Mouse (Mus musculus) adrenal gland, postnatal 4 days (tissue): ENCODE results near the gene Lcn11. TPM values are rescaled to one million over a fixed set of nuclear protein-coding genes. Genes with fewer than 3 reads are reported as not detected.
"Not testable (repeated sequence)": the region's sequence is repeated elsewhere in the genome, so short reads cannot be mapped to it uniquely, and the experiment has no call there.

ENCODE experiments used
- DNase-seq, 2 experiments: peaks; one replicate each; pipeline ENCODE4 v3.0.0; 2021 to 2022; ENCODE audit warnings: low spot score in 2 of 2, mixed read lengths in 2 of 2
- long read RNA-seq, 2 experiments: library from polyadenylated mRNA; stranded (forward); transcript quantifications; one replicate each; pipeline ENCODE4 v2.0.0; 2021
- total RNA-seq, 2 experiments: library from RNA; stranded (reverse); gene quantifications; 2 replicates each; pipeline ENCODE4 v1.2.3; 2021

Lcn11 gene
- not detected for total RNA-seq
- long read RNA-seq, experiment 1 = 0 reads
- long read RNA-seq, experiment 2 = 0 reads

GRCm38 (mm10) chr2:25776717-25777116 lies at the start of gene Lcn11:
Gene Lcn11, plus strand, starts transcription at chr2:25777017.
- DNase-seq = no peak

- no peak for DNase-seq
Observed at GRCm38 (mm10) chr2:25733199-25733930, 43.5 kb upstream of the Lcn11 start.

- DNase-seq = not testable (repeated sequence)
Observed at GRCm38 (mm10) chr2:25736709-25737108, 40.1 kb upstream of the Lcn11 start, which contains the start of gene Obp2b. Gene Obp2b, plus strand, starts transcription at chr2:25737009.

- DNase-seq = no peak
Observed at GRCm38 (mm10) chr2:25741671-25742070, 35.1 kb upstream of the Lcn11 start.

GRCm38 (mm10) chr2:25754201-25754600 lies 22.6 kb upstream of the Lcn11 start:
- DNase-seq = no peak

GRCm38 (mm10) chr2:25758064-25758625 lies 18.7 kb upstream of the Lcn11 start:
- no peak for DNase-seq

GRCm38 (mm10) chr2:25765269-25765668 lies 11.5 kb upstream of the Lcn11 start, which contains the start of gene Lcn3:
Gene Lcn3, plus strand, starts transcription at chr2:25765569.
- DNase-seq = no peak

- no peak for DNase-seq
Observed at GRCm38 (mm10) chr2:25767764-25768163, 9.1 kb upstream of the Lcn11 start.

GRCm38 (mm10) chr2:25773507-25773906 lies 3.3 kb upstream of the Lcn11 start:
- DNase-seq = no peak

- no peak for DNase-seq
Observed at GRCm38 (mm10) chr2:25774640-25775039, 2.2 kb upstream of the Lcn11 start.

- DNase-seq = no peak
Observed at GRCm38 (mm10) chr2:25775991-25776390, 826 bp upstream of the Lcn11 start.

GRCm38 (mm10) chr2:25779076-25779475 lies 2.3 kb downstream of the Lcn11 start:
- DNase-seq = no peak

GRCm38 (mm10) chr2:25780921-25781320 lies 4.1 kb downstream of the Lcn11 start:
- DNase-seq = no peak

GRCm38 (mm10) chr2:25781957-25782356 lies 5.1 kb downstream of the Lcn11 start, which contains the start of gene Gm13539:
Gene Gm13539, plus strand, starts transcription at chr2:25782257.
- DNase-seq = no peak

- no peak for DNase-seq
Observed at GRCm38 (mm10) chr2:25785573-25786322, 8.9 kb downstream of the Lcn11 start.

- no peak for DNase-seq
Observed at GRCm38 (mm10) chr2:25789092-25789491, 12.3 kb downstream of the Lcn11 start.

GRCm38 (mm10) chr2:25797635-25798034 lies 20.8 kb downstream of the Lcn11 start:
- DNase-seq = no peak

- DNase-seq = peak in 1 of 2 experiments; percentile 1
Observed at GRCm38 (mm10) chr2:25798065-25798464, 21.2 kb downstream of the Lcn11 start.

GRCm38 (mm10) chr2:25811711-25812110 lies 34.9 kb downstream of the Lcn11 start:
- no peak for DNase-seq

GRCm38 (mm10) chr2:25813364-25813763 lies 36.5 kb downstream of the Lcn11 start:
- DNase-seq = no peak

GRCm38 (mm10) chr2:25815748-25816147 lies 38.9 kb downstream of the Lcn11 start, which contains the start of gene Glt6d1:
Gene Glt6d1, minus strand, starts transcription at chr2:25815848.
- not testable (repeated sequence) for DNase-seq

- no peak for DNase-seq
Observed at GRCm38 (mm10) chr2:25822806-25823205, 46.0 kb downstream of the Lcn11 start, which contains the start of gene Lcn9. Gene Lcn9, plus strand, starts transcription at chr2:25823153.
